Mouse (Mus musculus) midbrain, postnatal 0 days (tissue): ENCODE results near the gene Slit1. TPM values are rescaled to one million over a fixed set of nuclear protein-coding genes. Genes with fewer than 3 reads are reported as not detected.

Experiments used
- ATAC-seq: fragments of 200-750 bp; cut with Nextera tagmentation; 2 replicates; pipeline ENCODE4 v1.8.0; 2017; ENCODE audit warnings: moderate number of reproducible peaks, mild to moderate bottlenecking, moderate TSS enrichment, moderate library complexity; ENCODE audit not compliant: low FRiP score
- DNase-seq: peaks from one replicate; pipeline ENCODE4 v3.0.0-alpha.2; 2015; ENCODE audit warnings: low spot score
- H3K27ac ChIP-seq: fragments of 300-500 bp; sonication (generic); 2 replicates; pipeline ENCODE4 v1.5.1; 2014; ENCODE audit warnings: low read depth, mild to moderate bottlenecking, low read length, mixed read lengths
- H3K27me3 ChIP-seq: fragments of 300-500 bp; sonication (generic); 2 replicates; pipeline ENCODE4 v1.6.1; 2014; ENCODE audit warnings: low read length, control low read depth, mixed read lengths; ENCODE audit not compliant: insufficient read depth
- H3K36me3 ChIP-seq: fragments of 300-500 bp; sonication (generic); 2 replicates; pipeline ENCODE4 v1.6.1; 2014; ENCODE audit warnings: low read length, control low read depth, mixed read lengths; ENCODE audit not compliant: insufficient read depth
- H3K4me1 ChIP-seq: fragments of 300-500 bp; sonication (generic); 2 replicates; pipeline ENCODE4 v1.6.1; 2014; ENCODE audit warnings: mild to moderate bottlenecking, control low read depth, antibody characterized with exemption, low read length, mixed read lengths; ENCODE audit not compliant: insufficient read depth
- H3K4me2 ChIP-seq: fragments of 300-500 bp; sonication (generic); 2 replicates; pipeline ENCODE4 v1.6.1; 2014; ENCODE audit warnings: low read depth, mild to moderate bottlenecking, low read length, mixed read lengths; ENCODE audit not compliant: poor library complexity, severe bottlenecking
- H3K4me3 ChIP-seq: fragments of 300-500 bp; sonication (generic); 2 replicates; pipeline ENCODE4 v1.5.1; 2014; ENCODE audit warnings: low read depth, mild to moderate bottlenecking, low read length, moderate library complexity
- H3K9ac ChIP-seq: fragments of 300-500 bp; sonication (generic); replicated peaks from 2 replicates; pipeline ENCODE4 v1.6.1; 2014; ENCODE audit warnings: mild to moderate bottlenecking, low read length, moderate library complexity, mixed read lengths; ENCODE audit not compliant: poor library complexity, severe bottlenecking
- H3K9me3 ChIP-seq: fragments of 300-500 bp; sonication (generic); 2 replicates; pipeline ENCODE4 v1.6.1; 2016; ENCODE audit warnings: low read length, control low read depth
- CTCF ChIP-seq: IDR thresholded peaks from 2 replicates; pipeline ENCODE4 v1.5.1; 2016; ENCODE audit warnings: antibody characterized with exemption, mild to moderate bottlenecking
- WGBS: fragments of 180-500 bp; shearing (Covaris S2); extraction: QIAGEN DNeasy Blood & Tissue Kit; methylation state at CpG from one replicate; pipeline ENCODE4 v1.1.7; 2014; 5-methylcytosine and 5-hydroxymethylcytosine counted together
- polyA plus RNA-seq: library from polyadenylated mRNA; unstranded; fragments of >200 nt; fragmentation: Nextera tagmentation; extraction: Ambion mirVana; gene quantifications from 2 replicates; pipeline ENCODE4 v1.2.1, GENCODE M21; 2015
- total RNA-seq: library from RNA; depleted of rRNA; stranded (reverse); fragments of >200 nt; gene quantifications from 2 replicates; pipeline ENCODE4 v1.2.3, GENCODE M21; 2014

Slit1 gene
- total and polyA plus RNA-seq, 2 experiments from 2014 or later: 17.0 to 74.2 TPM

GRCm38 (mm10) chr19:41670931-41671330 is 72.5 kb downstream of the Slit1 start:
- no peak for TF ChIP-seq CTCF
- Histone ChIP-seq H3K4me1 (peaks cover 15% of the 10 kb centered on the region; the same call in 1 of the 2 replicates), H3K27me3 (no peaks in the 10 kb centered on the region), H3K4me2 (no peak overlapping the region), H3K27ac (no peak overlapping the region), H3K4me3 (no peak overlapping the region), H3K9me3 (no peaks in the 10 kb centered on the region), H3K36me3 (no peaks in the 10 kb centered on the region), H3K9ac (no peak overlapping the region)
- ATAC-seq: no peak
- DNase-seq: no peak
- 43% methylated on average over 7 of the region's 7 CpGs for WGBS

- 24% methylated on average over 5 of the region's 5 CpGs for WGBS
- DNase-seq: no peak
- no peak for TF ChIP-seq CTCF
- Histone ChIP-seq H3K27ac (no peak overlapping the region), H3K4me1 (peaks cover 13% of the 10 kb centered on the region; the same call in 1 of the 2 replicates), H3K4me3 (no peak overlapping the region), H3K9ac (no peak overlapping the region), H3K9me3 (no peaks in the 10 kb centered on the region), H3K4me2 (no peak overlapping the region), H3K27me3 (no peaks in the 10 kb centered on the region), H3K36me3 (no peaks in the 10 kb centered on the region)
- ATAC-seq: no peak
Measured at GRCm38 (mm10) chr19:41670473-41670872, 73.0 kb downstream of the Slit1 start.

GRCm38 (mm10) chr19:41669747-41670342 is 73.6 kb downstream of the Slit1 start:
- Histone ChIP-seq H3K27ac (no peak overlapping the region), H3K4me2 (no peak overlapping the region), H3K9ac (no peak overlapping the region), H3K9me3 (no peaks in the 10 kb centered on the region), H3K27me3 (no peaks in the 10 kb centered on the region), H3K36me3 (no peaks in the 10 kb centered on the region), H3K4me3 (no peak overlapping the region), H3K4me1 (peaks cover 13% of the 10 kb centered on the region; the same call in 1 of the 2 replicates)
- no peak for TF ChIP-seq CTCF
- DNase-seq (no peak), ATAC-seq (no peak)
- WGBS: 15% methylated on average over 12 of the region's 12 CpGs

- H3K27ac ChIP-seq: no peak overlapping the region
- WGBS: 58% methylated on average over 6 of the region's 6 CpGs
- no peak for TF ChIP-seq CTCF
Measured at GRCm38 (mm10) chr19:41667591-41667990, 75.9 kb downstream of the Slit1 start.

GRCm38 (mm10) chr19:41665941-41666340 is 77.5 kb downstream of the Slit1 start:
- no peaks in the 10 kb centered on the region for H3K36me3 ChIP-seq
- no peak for TF ChIP-seq CTCF
- H3K9ac ChIP-seq: no peak overlapping the region
- no peak overlapping the region for H3K4me3 ChIP-seq
- no peak overlapping the region for H3K27ac ChIP-seq
- ATAC-seq (no peak), DNase-seq (no peak)
- no peaks in the 10 kb centered on the region for H3K27me3 ChIP-seq
- WGBS: 72% methylated on average over 4 of the region's 4 CpGs
- H3K4me2 ChIP-seq: no peak overlapping the region
- H3K4me1 ChIP-seq: peaks cover 16% of the 10 kb centered on the region; the same call in 1 of the 2 replicates
- H3K9me3 ChIP-seq: no peaks in the 10 kb centered on the region

More at GRCm38 (mm10) chr19:41667591-41667990, 75.9 kb downstream of the Slit1 start:
- DNase-seq: no peak
- Histone ChIP-seq H3K36me3 (no peaks in the 10 kb centered on the region), H3K4me2 (no peak overlapping the region), H3K9ac (no peak overlapping the region), H3K4me1 (peaks cover 21% of the 10 kb centered on the region; the same call in 1 of the 2 replicates), H3K9me3 (no peaks in the 10 kb centered on the region), H3K4me3 (no peak overlapping the region), H3K27me3 (no peaks in the 10 kb centered on the region)
- ATAC-seq: no peak

- DNase-seq (no peak), ATAC-seq (no peak)
- 18% methylated on average over 13 of the region's 13 CpGs for WGBS
- H3K9ac ChIP-seq: 0 out of 2 replicates have a peak overlapping the region, but pooled peaks have one; percentile 24
- no peak overlapping the region for H3K27ac ChIP-seq
- no peak overlapping the region for H3K4me2 ChIP-seq
- H3K4me3 ChIP-seq: no peak overlapping the region
- H3K27me3 ChIP-seq: no peaks in the 10 kb centered on the region
- H3K9me3 ChIP-seq: no peaks in the 10 kb centered on the region
- H3K4me1 ChIP-seq: peaks cover 7% of the 10 kb centered on the region; the same call in 1 of the 2 replicates
- TF ChIP-seq CTCF: no peak
- H3K36me3 ChIP-seq: no peaks in the 10 kb centered on the region
Measured at GRCm38 (mm10) chr19:41663506-41664242, 79.8 kb downstream of the Slit1 start.
